Mouse (Mus musculus) hindbrain, postnatal 0 days (tissue): ENCODE measurements at regions not wholly inside any gene's neighbourhood (a gene's known extent, or its start where the extent isn't known, plus 50 kb on each side); places are given as distances from the start of the nearest gene placed in this dataset.

ENCODE experiments used
- ATAC-seq: fragments of 200-750 bp; cut with Nextera tagmentation; 2 replicates; pipeline ENCODE4 v1.8.0; 2017; ENCODE audit warnings: mild to moderate bottlenecking, moderate TSS enrichment, moderate library complexity
- DNase-seq: peaks from one replicate; pipeline ENCODE4 v3.0.0-alpha.2; 2015; ENCODE audit warnings: low spot score
- H3K27ac ChIP-seq: fragments of 300-500 bp; sonication (generic); 2 replicates; pipeline ENCODE4 v1.5.1; 2014; ENCODE audit warnings: mild to moderate bottlenecking
- H3K27me3 ChIP-seq: fragments of 300-500 bp; sonication (generic); 2 replicates; pipeline ENCODE4 v1.6.1; 2014; ENCODE audit warnings: low read length, mixed read lengths; ENCODE audit not compliant: insufficient read depth
- H3K36me3 ChIP-seq: fragments of 300-500 bp; sonication (generic); 2 replicates; pipeline ENCODE4 v1.6.1; 2014; ENCODE audit warnings: low read length, mixed read lengths; ENCODE audit not compliant: insufficient read depth
- H3K4me1 ChIP-seq: fragments of 300-500 bp; sonication (generic); 2 replicates; pipeline ENCODE4 v1.6.1; 2014; ENCODE audit warnings: antibody characterized with exemption, low read length, mixed read lengths; ENCODE audit not compliant: insufficient read depth
- H3K4me2 ChIP-seq: fragments of 300-500 bp; sonication (generic); 2 replicates; pipeline ENCODE4 v1.6.1; 2014; ENCODE audit warnings: low read depth, mild to moderate bottlenecking, low read length, moderate library complexity, mixed read lengths
- H3K4me3 ChIP-seq: fragments of 300-500 bp; sonication (generic); 2 replicates; pipeline ENCODE4 v1.5.1; 2014; ENCODE audit warnings: low read length
- H3K9ac ChIP-seq: fragments of 300-500 bp; sonication (generic); replicated peaks from 2 replicates; pipeline ENCODE4 v1.6.1; 2014; ENCODE audit warnings: mild to moderate bottlenecking, low read length, moderate library complexity, mixed read lengths
- H3K9me3 ChIP-seq: fragments of 300-500 bp; sonication (generic); 2 replicates; pipeline ENCODE4 v1.6.1; 2016; ENCODE audit warnings: low read length, mixed read lengths
- CTCF ChIP-seq: IDR thresholded peaks from 2 replicates; pipeline ENCODE4 v1.5.1; 2016; ENCODE audit warnings: antibody characterized with exemption, control low read depth, low read depth
- WGBS: fragments of 180-500 bp; shearing (Covaris S2); extraction: QIAGEN DNeasy Blood & Tissue Kit; methylation state at CpG from one replicate; pipeline ENCODE4 v1.1.7; 2014; 5-methylcytosine and 5-hydroxymethylcytosine counted together

DNA sequence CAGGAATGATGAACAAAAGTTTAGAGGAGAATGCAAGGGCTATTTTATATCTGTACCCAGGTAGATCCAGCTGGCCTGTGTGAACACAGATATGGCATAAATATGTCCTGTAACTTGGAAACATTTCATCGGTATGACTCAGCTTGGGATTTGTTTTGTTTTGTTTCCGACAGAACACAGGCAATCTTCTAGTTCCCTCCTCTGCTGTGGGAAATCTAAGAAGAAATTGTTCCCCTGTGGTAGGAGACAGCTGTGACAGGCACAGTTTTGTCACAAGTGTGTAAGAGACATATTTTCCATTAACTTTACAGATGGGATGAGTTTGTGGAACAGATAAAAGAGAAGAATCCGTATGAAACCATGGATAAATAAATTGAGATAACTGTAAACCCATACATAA, 687.0 kb downstream of the Tpm3-rs7 start:
- Histone ChIP-seq H3K9ac (no peak overlapping the region), H3K4me1 (no peaks in the 10 kb centered on the region), H3K27me3 (no peaks in the 10 kb centered on the region), H3K27ac (no peak overlapping the region), H3K9me3 (no peaks in the 10 kb centered on the region), H3K4me2 (no peak overlapping the region), H3K4me3 (no peak overlapping the region), H3K36me3 (no peaks in the 10 kb centered on the region)
- no peak for TF ChIP-seq CTCF
- no peak for DNase-seq
- 62% methylated on average over 3 of the region's 3 CpGs for WGBS
- no peak for ATAC-seq

DNA sequence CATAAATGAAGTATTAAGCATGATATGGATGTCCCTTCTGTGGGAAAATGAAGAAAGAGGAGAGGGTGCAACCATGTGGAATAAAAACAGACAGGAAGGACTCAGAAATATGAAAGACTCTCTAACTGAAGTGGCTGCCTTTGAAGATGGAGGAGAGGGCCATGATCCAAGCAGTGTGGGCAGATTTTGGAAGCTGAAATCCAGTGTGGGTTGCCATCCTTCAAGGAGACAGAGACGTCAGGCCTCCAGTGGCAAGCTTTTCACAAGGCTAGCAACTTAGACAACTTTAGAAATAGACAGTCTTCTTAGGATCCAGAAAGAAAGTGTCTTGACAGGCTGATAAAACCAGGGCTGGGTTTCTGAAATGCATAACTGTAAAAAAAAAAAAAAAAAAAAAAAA, 688.0 kb downstream of the Tpm3-rs7 start:
- Histone ChIP-seq H3K27ac (no peak overlapping the region), H3K27me3 (no peaks in the 10 kb centered on the region), H3K4me3 (no peak overlapping the region), H3K4me1 (no peaks in the 10 kb centered on the region), H3K9me3 (no peaks in the 10 kb centered on the region), H3K36me3 (no peaks in the 10 kb centered on the region), H3K9ac (no peak overlapping the region), H3K4me2 (no peak overlapping the region)
- DNase-seq (no peak), ATAC-seq (no peak)
- no peak for TF ChIP-seq CTCF
- 81% methylated on average over 1 of the region's 1 CpGs for WGBS

DNA sequence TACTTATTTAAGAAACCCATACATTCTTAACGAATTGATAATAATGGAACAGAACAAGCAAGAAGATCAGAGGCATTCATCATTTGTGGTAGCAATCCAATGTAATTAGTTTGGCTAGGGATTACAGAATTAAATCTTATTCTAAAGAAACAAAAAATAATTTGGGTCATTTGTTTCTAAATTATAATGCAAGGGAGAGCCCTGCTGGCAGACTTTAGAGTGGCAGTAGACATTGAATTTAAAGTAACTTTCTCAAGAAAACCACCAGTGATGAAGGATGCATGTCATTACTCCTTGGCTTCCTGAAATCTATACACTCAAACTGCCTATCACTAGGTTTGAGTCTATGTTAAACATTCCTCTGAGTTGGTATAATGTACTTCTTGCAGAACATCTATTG, 722.7 kb downstream of the Tpm3-rs7 start:
- peak; percentile 43 for TF ChIP-seq CTCF
- Histone ChIP-seq H3K9ac (no peak overlapping the region), H3K36me3 (no peaks in the 10 kb centered on the region), H3K4me3 (no peak overlapping the region), H3K27me3 (no peaks in the 10 kb centered on the region), H3K27ac (no peak overlapping the region), H3K4me1 (no peaks in the 10 kb centered on the region), H3K9me3 (no peaks in the 10 kb centered on the region), H3K4me2 (no peak overlapping the region)
- DNase-seq (peak; percentile 28), ATAC-seq (no peak)
- WGBS = 83% methylated on average over 1 of the region's 1 CpGs

DNA sequence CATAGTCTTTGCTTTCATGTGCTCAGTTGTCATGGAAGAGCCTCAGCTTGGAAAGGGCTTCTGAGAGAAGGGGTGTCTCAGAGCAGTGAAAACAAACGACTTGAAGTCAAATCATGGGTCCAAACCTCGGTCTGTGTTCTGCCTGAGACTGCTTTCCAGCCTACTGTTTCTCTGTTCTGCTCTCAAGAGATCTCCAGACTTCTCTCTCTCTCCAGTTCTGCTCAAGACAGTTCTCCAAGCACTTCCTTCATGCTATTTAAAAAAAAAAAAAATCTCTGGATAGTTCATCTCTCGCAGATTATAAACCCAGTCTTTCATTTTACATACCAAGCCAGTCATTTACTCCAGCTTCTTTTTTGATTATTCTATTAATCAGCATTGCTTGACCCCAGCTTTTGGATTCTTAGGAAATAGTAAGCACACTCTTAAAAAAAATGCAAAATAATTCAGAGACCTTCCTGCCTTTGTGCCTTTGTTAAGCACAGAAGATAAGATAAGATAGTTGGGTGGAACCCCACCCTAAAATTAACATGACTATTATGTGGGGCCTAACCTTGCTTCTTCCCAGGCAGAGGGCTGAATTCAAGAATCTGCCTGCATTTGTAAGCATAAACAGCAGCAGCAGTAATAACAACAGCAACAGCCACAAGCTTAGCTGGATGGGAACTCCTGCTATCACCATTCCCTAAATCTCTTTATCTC, 724.4 kb downstream of the Tpm3-rs7 start:
- Histone ChIP-seq H3K27ac (no peak overlapping the region), H3K4me2 (no peak overlapping the region), H3K9ac (no peak overlapping the region), H3K27me3 (no peaks in the 10 kb centered on the region), H3K4me3 (no peak overlapping the region), H3K9me3 (no peaks in the 10 kb centered on the region), H3K36me3 (no peaks in the 10 kb centered on the region), H3K4me1 (no peaks in the 10 kb centered on the region)
- TF ChIP-seq CTCF = no peak
- ATAC-seq (no peak), DNase-seq (no peak)
- WGBS = 51% methylated on average over 3 of the region's 3 CpGs

DNA sequence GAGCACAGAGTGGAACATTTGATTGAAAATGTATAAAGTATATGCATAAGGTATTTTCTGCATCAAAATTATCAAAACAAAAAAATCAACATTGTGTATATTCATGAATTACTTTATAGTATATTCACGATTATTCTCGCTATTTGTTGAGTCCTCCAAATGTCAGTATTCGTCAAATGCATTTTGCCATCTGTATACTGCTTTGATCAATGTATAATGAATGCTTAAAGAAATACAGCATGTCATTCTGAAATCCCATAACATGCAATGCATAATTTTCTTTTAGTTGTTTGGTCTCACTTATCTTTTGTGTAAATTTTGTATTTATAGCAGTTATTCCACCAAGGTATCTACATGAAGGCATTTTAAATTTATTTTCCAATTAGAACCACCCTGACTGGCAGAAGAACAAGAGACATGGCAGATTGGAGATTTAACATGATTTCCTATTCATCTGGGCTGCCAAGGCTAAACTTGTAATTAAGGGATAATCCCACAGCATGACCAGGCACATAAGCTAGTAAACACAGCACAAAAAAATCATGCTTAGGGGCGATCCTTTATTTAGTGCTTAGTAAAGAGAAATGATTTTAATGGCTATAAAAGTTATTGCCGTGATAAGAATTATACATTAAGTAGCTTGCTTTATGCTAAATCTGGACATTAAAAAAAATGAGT, 739.3 kb downstream of the Tpm3-rs7 start:
- no peak for TF ChIP-seq CTCF
- Histone ChIP-seq H3K4me3 (no peak overlapping the region), H3K27me3 (no peaks in the 10 kb centered on the region), H3K27ac (no peak overlapping the region), H3K9ac (no peak overlapping the region), H3K9me3 (no peaks in the 10 kb centered on the region), H3K4me1 (no peaks in the 10 kb centered on the region), H3K36me3 (no peaks in the 10 kb centered on the region), H3K4me2 (no peak overlapping the region)
- ATAC-seq = no peak
- WGBS = 68% methylated on average over 5 of the region's 5 CpGs
- DNase-seq = peak; percentile 34

DNA sequence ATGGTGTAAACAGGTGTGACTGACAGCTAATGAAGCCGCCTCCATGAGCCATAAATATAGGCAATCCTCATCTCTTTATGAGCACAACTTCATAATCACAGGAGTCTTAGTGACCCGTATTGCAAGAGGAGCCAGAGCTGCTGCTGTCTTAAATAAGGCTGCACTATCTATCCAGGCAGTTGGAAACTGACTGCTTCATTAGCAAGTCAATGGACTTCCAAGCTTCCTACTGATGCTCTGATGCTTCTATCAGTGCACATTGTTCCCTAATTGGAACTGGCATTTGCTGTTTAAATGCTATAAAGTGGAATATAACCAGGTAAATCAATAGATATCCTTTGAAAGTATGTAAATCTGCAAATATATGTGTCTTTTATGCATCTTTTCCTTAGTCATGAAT, 746.9 kb downstream of the Tpm3-rs7 start:
- DNase-seq = peak; percentile 18
- 31% methylated on average over 2 of the region's 2 CpGs for WGBS
- H3K9ac ChIP-seq = no peak overlapping the region

GRCm38 (mm10) chr14:114062582-114062981, 748.2 kb downstream of the Tpm3-rs7 start:
- 40% methylated on average over 4 of the region's 4 CpGs for WGBS

More for the DNA sequence above, 746.9 kb downstream of the Tpm3-rs7 start:
- peak; percentile 49; the same call in 1 of the 2 replicates for ATAC-seq
- Histone ChIP-seq H3K27ac (no peak overlapping the region), H3K27me3 (no peaks in the 10 kb centered on the region), H3K36me3 (no peaks in the 10 kb centered on the region), H3K9me3 (no peaks in the 10 kb centered on the region), H3K4me3 (no peak overlapping the region), H3K4me1 (no peaks in the 10 kb centered on the region), H3K4me2 (no peak overlapping the region)
- TF ChIP-seq CTCF = no peak

More at GRCm38 (mm10) chr14:114062582-114062981, 748.2 kb downstream of the Tpm3-rs7 start:
- H3K4me2 ChIP-seq = no peak overlapping the region
- ATAC-seq = no peak
- no peak overlapping the region for H3K9ac ChIP-seq
- DNase-seq = no peak
- no peak for TF ChIP-seq CTCF
- H3K4me3 ChIP-seq = no peak overlapping the region
- no peaks in the 10 kb centered on the region for H3K9me3 ChIP-seq
- H3K4me1 ChIP-seq = no peaks in the 10 kb centered on the region
- H3K27ac ChIP-seq = no peak overlapping the region
- H3K27me3 ChIP-seq = no peaks in the 10 kb centered on the region
- no peaks in the 10 kb centered on the region for H3K36me3 ChIP-seq
